Mouse (Mus musculus) layer of hippocampus, adult 6 months (tissue): ENCODE measurements around the gene Egfl8. TPM values are rescaled to one million over a fixed set of nuclear protein-coding genes. Genes with fewer than 3 reads are reported as not detected.

Experiments used
- long read RNA-seq, 2 experiments: library from polyadenylated mRNA; unstranded; transcript quantifications; one replicate each; pipeline ENCODE4 v2.0.0; 2019 to 2020
- polyA plus RNA-seq: library from polyadenylated mRNA; unstranded; fragments of <200 nt; fragmentation: Nextera tagmentation; gene quantifications from 2 replicates; pipeline ENCODE4 v1.2.3, GENCODE M21; 2021

Egfl8 gene
- polyA plus RNA-seq: 2.5 and 3.3 TPM in 2 replicates
- long read RNA-seq, experiment 1, partial matches to known transcripts: 1 of 3 reads
- long read RNA-seq, experiment 1, other reads (novel, unspliced or antisense): 2 of 3 reads
- long read RNA-seq, experiment 2, partial matches to known transcripts: 0 of 4 reads
- long read RNA-seq, experiment 2, other reads (novel, unspliced or antisense): 4 of 4 reads

GRCm38 (mm10) chr17:34615871-34616270, at the start of gene Egfl8:
Egfl8 (minus strand) TSS chr17:34615971.

DNA sequence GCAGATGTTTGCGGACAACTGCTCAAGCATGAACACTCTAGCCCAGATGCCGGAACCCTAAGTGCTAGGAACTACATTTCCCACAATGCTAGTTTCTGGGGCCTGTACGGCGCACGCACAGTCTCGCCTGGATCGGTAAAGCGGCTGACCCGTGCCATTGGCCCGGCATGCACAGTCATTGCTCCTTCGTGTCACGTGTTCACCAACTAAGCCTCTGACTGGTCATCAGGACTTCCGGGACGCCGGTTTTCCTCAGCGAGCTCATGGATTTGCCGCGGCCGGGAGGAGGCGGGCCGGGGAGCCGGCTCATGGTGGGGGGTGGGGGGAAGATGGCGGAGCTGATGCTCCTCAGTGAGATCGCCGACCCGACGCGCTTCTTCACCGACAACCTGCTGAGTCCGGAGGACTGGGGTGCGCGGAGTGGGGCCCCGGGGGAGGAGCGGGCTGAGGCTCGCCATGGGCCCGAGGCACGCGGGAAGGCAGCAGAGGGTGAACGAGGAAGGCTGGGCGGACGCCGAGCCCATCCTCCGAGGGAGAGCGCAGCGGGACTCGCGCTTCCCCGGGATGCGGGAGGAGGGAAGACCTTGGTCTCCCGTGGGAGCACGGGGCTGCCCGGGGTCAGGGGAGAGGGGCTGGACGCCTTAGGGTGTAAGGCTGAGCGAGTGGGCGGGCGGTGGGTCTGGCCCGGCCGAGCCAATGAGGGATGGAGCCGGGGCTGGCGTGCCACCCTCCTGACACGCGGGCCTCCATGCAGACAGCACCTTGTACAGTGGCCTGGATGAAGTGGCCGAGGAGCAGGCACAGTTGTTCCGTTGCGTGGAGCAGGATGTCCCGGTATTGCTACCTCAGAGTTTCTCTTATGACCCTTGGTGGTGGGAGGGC, 31.4 kb upstream of the Egfl8 start, which contains the start of gene Atf6b:
Gene Atf6b (plus strand): TSS at position 241 of the 882 bp plus-strand sequence.

DNA sequence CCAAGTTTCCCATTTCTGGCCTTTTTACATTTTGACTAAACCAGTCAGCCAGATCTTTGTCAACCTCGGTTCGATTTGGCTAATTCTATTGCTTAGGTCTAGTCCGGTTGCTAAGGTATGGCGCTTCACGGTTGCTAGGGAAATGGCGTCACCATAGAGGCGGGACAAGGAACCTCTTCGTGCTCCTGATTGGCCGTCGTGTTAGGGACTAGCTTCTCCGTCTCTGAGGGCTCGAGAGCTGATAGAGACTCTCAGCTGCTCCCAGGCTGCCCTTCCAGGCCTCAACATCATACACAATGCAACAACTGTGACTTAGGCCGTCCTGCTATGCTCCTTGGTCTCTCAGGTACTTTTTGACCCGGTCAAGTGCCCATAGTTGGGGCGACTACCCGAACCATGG, 28.8 kb upstream of the Egfl8 start, which contains the start of gene Fkbpl:
Gene Fkbpl (plus strand): TSS at position 157 of the 400 bp plus-strand sequence.

DNA sequence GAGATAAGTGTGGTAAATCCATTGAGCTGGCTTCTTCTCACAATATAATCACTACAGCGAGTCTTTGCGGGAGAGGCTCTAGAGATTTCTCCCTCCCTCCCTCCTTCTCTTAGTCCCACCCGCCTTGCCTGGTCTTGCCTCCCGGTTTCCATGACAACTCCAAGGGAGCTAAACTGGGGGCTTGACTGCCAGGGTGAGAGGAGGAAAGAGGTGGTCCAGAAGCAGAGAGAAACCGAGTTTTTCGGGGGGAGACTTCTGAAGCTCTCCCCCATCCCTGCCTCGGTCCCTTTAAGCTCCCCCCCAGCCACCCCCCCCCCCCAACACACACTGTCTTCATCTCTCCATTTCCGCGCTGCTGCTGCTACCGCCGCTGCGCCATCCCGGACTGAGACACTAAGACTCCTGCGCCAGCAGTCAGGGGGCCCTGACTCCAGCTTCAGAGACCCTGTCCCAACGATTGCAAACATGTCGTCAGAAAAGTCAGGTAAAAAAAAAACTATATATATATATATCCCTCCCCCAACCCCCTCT, 13.5 kb upstream of the Egfl8 start, which contains the start of gene Prrt1:
Gene Prrt1 (plus strand): TSS at position 313 of the 531 bp plus-strand sequence.

DNA sequence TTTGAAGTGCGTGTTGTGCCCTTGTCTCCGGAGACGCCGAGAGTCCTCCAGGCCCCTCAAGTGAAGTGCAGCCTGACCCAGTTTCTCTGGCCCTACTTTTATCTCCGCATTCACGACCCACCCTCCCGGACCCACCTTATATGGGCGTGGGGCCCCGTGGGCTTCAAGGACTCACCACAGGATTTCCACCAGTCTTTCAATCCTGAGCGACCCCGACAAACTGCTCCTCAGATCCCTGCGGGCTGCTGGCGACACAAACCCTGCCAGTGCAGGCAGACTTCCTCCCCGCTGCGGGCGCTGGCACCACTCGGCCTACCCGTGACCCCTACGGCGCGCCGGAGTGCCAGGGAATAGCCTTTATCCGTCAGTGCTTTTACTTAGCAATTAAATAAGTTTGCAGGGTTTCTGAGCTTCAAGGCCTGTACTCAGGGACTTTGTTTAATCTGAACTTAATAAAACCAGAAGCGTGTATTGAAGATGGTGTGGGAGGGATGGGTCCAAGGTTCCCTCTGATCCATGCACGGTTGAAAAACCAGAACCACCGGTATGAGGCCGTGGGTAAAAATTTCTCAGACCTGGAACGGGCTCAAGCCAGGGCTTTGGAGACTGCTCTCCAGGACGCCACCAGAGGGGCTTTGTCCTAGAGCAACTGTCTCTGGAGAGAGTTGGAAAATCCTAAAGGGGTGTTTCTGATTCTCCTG, 12.3 kb upstream of the Egfl8 start, which contains the start of gene Ppt2:
Gene Ppt2 (minus strand): TSS at position 568 of the 701 bp plus-strand sequence.

DNA sequence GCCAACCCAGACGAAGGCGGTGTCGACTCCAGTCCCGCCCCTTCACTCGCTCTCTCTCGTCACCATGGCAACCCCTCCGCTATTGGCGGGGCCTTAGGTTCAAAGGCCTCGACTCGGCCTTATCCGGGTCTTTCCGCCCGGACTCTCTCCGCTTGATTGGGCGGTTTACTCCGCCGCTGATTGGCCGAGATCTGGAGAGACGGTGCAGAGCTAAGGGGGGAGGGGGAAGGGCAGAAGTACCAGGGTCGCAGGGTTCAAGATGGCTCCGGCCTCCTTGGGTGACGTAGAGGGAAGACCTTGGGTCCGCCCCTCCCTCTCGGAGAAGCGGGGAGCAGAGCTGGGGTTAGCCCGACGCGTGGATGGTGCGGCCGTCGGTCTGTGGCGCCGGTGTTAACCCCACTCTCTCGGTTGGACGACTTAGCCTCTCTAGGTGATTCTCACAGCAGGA, 11.7 kb downstream of the Egfl8 start, which contains the start of gene Agpat1:
Gene Agpat1 (plus strand): TSS at position 202 of the 448 bp plus-strand sequence.

DNA sequence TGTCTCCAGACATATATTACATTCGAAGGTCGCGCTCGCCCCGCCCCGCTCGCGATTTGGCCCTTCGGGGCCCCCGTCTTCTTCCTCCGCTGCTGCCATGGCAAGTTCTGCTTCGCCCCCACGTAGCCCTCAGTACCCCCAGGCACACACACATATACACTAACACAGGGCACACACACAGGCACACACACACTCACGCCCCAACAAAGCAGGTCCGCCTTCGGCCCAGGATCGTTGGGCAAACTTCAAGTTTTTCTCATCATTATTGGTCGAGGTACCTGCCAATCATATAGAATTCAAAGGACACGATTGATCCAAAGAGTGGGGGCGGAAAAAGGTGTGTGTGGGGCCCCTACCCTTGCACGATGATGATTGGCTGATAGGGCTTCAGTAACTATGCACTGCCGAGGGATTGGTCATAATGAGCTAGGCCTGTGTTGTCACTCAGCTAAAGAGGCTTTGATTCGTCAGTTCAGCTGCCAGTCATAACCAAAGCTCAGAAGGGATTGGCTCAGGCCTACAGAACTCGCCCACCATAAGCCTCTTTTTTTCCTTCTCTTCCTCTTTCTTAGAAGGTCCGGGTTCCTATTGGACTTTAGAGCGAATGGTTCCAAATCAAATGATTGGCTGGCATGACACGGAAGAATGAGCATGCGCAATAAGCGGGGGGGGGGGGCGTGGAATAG, 12.3 kb downstream of the Egfl8 start, which contains the start of gene Rnf5:
Gene Rnf5 (minus strand): TSS at position 316 of the 686 bp plus-strand sequence.

DNA sequence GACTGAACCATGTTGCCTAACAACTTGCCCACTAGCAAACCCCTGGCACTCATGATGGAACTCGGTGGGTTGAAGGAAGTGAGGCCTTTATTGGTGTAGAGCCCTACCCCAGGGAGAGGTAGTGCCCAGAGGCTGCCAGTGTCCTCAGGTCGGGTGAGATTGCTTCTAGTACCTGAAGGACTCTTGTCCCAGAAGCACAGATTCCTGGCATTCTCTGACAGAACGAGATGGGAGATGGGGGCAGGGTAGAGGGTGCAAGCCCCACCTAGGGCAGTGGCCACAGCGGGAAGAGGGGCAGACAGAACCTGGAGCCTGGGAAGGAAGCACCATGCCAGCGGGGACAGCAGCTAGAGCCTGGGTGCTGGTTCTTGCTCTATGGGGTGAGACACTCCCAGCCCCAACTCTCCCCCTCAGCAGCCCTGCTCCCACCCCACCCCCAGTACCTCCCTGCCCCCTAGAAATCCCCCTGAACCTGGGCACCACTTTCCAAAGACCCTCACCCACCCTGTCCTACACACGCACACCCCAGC, 18.1 kb downstream of the Egfl8 start, which contains the start of gene Ager:
Gene Ager (plus strand): TSS at position 297 of the 530 bp plus-strand sequence.

GRCm38 (mm10) chr17:34591029-34591993, 24.5 kb downstream of the Egfl8 start, which contains the start of gene Pbx2:
Pbx2 (plus strand) TSS chr17:34591266.

DNA sequence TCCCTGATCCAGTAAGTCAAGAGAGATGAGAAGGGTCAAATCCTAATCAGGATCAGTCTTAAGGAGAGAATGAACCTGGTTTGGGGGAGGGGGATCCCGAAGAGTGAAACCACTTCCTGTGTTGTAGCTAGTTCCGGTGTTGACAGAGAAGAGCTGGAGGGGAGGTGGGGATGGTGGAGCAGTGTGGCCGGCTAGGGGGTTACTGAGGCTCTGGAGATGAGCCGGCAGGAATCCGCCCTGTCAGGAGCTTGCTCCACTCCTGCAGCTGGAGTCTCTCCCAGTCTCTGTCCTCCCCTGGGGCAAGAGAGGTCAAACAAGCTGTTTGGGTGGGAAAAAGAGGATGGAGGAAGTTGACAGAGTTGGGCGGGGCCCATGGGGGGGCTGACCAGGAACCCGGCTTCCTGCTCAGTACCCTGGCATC, 26.1 kb downstream of the Egfl8 start, which contains the start of gene Gpsm3:
Gene Gpsm3 (plus strand): TSS at position 126 of the 421 bp plus-strand sequence.

DNA sequence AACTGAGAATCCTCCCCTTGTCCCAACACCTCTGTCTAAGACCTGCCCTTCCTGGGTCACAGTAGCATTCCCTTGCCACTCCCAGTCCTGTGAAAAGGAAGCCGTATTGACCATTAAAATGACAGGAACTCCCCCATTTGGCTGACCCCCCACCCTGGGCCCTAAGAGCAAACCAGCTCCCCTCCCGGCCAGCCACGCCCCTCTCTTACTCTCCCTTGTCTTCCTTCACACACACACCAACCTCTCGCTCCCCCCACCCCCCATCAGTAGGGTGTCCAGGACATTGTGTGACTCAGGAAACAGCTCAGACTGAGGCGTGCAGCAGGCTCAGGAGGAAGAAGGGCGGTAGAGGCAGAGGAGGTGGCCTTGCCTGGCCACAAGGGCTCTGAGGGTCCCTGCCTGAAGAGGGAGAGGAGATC, 51.8 kb downstream of the Egfl8 start, which contains the start of gene Notch4:
Gene Notch4 (plus strand): TSS at position 266 of the 419 bp plus-strand sequence.

Other genes starting within 250 kb of the Egfl8 start
- gene Btnl1, start 238.8 kb downstream of the Egfl8 start, polyA plus RNA-seq: not detected in 2 replicates
- 0.94 and 1.4 TPM in 2 replicates for gene BC051142, start 217.2 kb downstream of the Egfl8 start, polyA plus RNA-seq
- gene Btnl4, start 138.7 kb downstream of the Egfl8 start, polyA plus RNA-seq: not detected in 2 replicates
- not detected in 2 replicates for gene Btnl6, start 98.6 kb downstream of the Egfl8 start, polyA plus RNA-seq
- gene Notch4, start 51.7 kb downstream of the Egfl8 start, polyA plus RNA-seq: 1.1 and 1.3 TPM in 2 replicates
- gene Gpsm3, start 26.2 kb downstream of the Egfl8 start, polyA plus RNA-seq: 0.38 and 0.58 TPM in 2 replicates
- 1.8 and 2.0 TPM in 2 replicates for gene Pbx2, start 24.7 kb downstream of the Egfl8 start, polyA plus RNA-seq
- 0.57 and 2.0 TPM in 2 replicates for gene Ager, start 18.1 kb downstream of the Egfl8 start, polyA plus RNA-seq
- gene Rnf5, start 12.3 kb downstream of the Egfl8 start, polyA plus RNA-seq: 191 and 194 TPM in 2 replicates
- 76.2 and 84.4 TPM in 2 replicates for gene Agpat1, start 11.7 kb downstream of the Egfl8 start, polyA plus RNA-seq
- 8.3 and 9.4 TPM in 2 replicates for gene Ppt2, start 12.5 kb upstream of the Egfl8 start, polyA plus RNA-seq
- gene Prrt1, start 13.6 kb upstream of the Egfl8 start, polyA plus RNA-seq: 19.2 and 21.3 TPM in 2 replicates
- gene Fkbpl, start 28.8 kb upstream of the Egfl8 start, polyA plus RNA-seq: 18.3 and 19.7 TPM in 2 replicates
- 35.3 and 40.9 TPM in 2 replicates for gene Atf6b, start 31.2 kb upstream of the Egfl8 start, polyA plus RNA-seq
- gene Tnxb, start 54.6 kb upstream of the Egfl8 start, polyA plus RNA-seq: 0.31 and 0.33 TPM in 2 replicates
- gene C4b, start 127.9 kb upstream of the Egfl8 start, polyA plus RNA-seq: 9.3 and 15.6 TPM in 2 replicates
- gene Cyp21a1, start 188.6 kb upstream of the Egfl8 start, polyA plus RNA-seq: not detected in 2 replicates
- 55.5 and 61.6 TPM in 2 replicates for gene Stk19, start 221.0 kb upstream of the Egfl8 start, polyA plus RNA-seq
- 26.3 and 27.8 TPM in 2 replicates for gene Dxo, start 221.0 kb upstream of the Egfl8 start, polyA plus RNA-seq
- gene Skiv2l, start 234.2 kb upstream of the Egfl8 start, polyA plus RNA-seq: 23.6 and 26.5 TPM in 2 replicates
- gene Nelfe, start 234.4 kb upstream of the Egfl8 start, polyA plus RNA-seq: 36.8 and 43.3 TPM in 2 replicates
- 0.49 and 0.80 TPM in 2 replicates for gene Cfb, start 246.5 kb upstream of the Egfl8 start, polyA plus RNA-seq